Mouse (Mus musculus) megakaryocyte, embryonic 14.5 days (primary cell): ENCODE results near the gene Ep300.

Source experiments
- FLI1 ChIP-seq: IDR thresholded peaks from 2 replicates; pipeline ENCODE4 v1.6.1; 2012; ENCODE audit warnings: low read length, inconsistent platforms, mixed read lengths
- GATA1 ChIP-seq: IDR thresholded peaks from 3 replicates; pipeline ENCODE4 v1.6.1; 2012; ENCODE audit warnings: mixed read lengths, low read length, inconsistent platforms, borderline replicate concordance

GRCm38 (mm10) chr15:81606634-81607033 lies 21.5 kb downstream of the Ep300 start:
- TF ChIP-seq GATA1 (no peak), FLI1 (no peak)
